Mouse (Mus musculus) heart, postnatal 0 days (tissue): ENCODE results near the gene Crlf3. TPM values are rescaled to one million over a fixed set of nuclear protein-coding genes. Genes with fewer than 3 reads are reported as not detected.
A peak's percentile ranks its signal among the peaks of the same experiment; 100 is the strongest.

ENCODE experiments used
- ATAC-seq: fragments of 200-750 bp; cut with Nextera tagmentation; 2 replicates; pipeline ENCODE4 v1.8.0; 2017; ENCODE audit warnings: low read depth, moderate number of reproducible peaks, moderate library complexity; ENCODE audit not compliant: insufficient read depth
- DNase-seq: peaks from one replicate; pipeline ENCODE4 v3.0.0-alpha.2; 2016; ENCODE audit warnings: low spot score
- H3K27ac ChIP-seq: fragments of 300-500 bp; sonication (generic); 2 replicates; pipeline ENCODE4 v1.5.1; 2014; ENCODE audit warnings: low read depth, mild to moderate bottlenecking
- H3K27me3 ChIP-seq: fragments of 300-500 bp; sonication (generic); 2 replicates; pipeline ENCODE4 v1.6.1; 2014; ENCODE audit warnings: low read length, mixed read lengths; ENCODE audit not compliant: control insufficient read depth, insufficient read depth
- H3K36me3 ChIP-seq: fragments of 300-500 bp; sonication (generic); replicated peaks from 2 replicates; pipeline ENCODE4 v1.6.1; 2014; ENCODE audit warnings: low read length, mixed read lengths; ENCODE audit not compliant: control insufficient read depth, insufficient read depth
- H3K4me1 ChIP-seq: fragments of 300-500 bp; sonication (generic); 2 replicates; pipeline ENCODE4 v1.6.1; 2014; ENCODE audit warnings: antibody characterized with exemption; ENCODE audit not compliant: control insufficient read depth, insufficient read depth
- H3K4me2 ChIP-seq: fragments of 300-500 bp; sonication (generic); 2 replicates; pipeline ENCODE4 v1.6.1; 2014; ENCODE audit warnings: low read depth, mild to moderate bottlenecking, low read length, moderate library complexity
- H3K4me3 ChIP-seq: fragments of 300-500 bp; sonication (generic); 2 replicates; pipeline ENCODE4 v1.5.1; 2014; ENCODE audit warnings: low read depth, low read length
- H3K9ac ChIP-seq: fragments of 300-500 bp; sonication (generic); replicated peaks from 2 replicates; pipeline ENCODE4 v1.6.1; 2014; ENCODE audit warnings: low read depth, low read length, mixed read lengths
- H3K9me3 ChIP-seq: fragments of 300-500 bp; sonication (generic); replicated peaks from 2 replicates; pipeline ENCODE4 v1.6.1; 2016; ENCODE audit warnings: low read length; ENCODE audit not compliant: control insufficient read depth
- CTCF ChIP-seq: IDR thresholded peaks from 2 replicates; pipeline ENCODE4 v1.5.1; 2016; ENCODE audit warnings: antibody characterized with exemption, control low read depth, low read depth
- EP300 ChIP-seq: IDR thresholded peaks from 2 replicates; pipeline ENCODE4 v1.6.1; 2016; ENCODE audit warnings: antibody characterized with exemption, low read depth
- WGBS: fragments of 180-500 bp; shearing (Covaris S2); extraction: QIAGEN DNeasy Blood & Tissue Kit; methylation state at CpG from one replicate; pipeline ENCODE4 v1.1.7; 2014; 5-methylcytosine and 5-hydroxymethylcytosine counted together
- polyA plus RNA-seq: library from polyadenylated mRNA; unstranded; fragments of >200 nt; fragmentation: Nextera tagmentation; extraction: Ambion mirVana; gene quantifications from 2 replicates; pipeline ENCODE4 v1.2.1, GENCODE M21; 2015
- total RNA-seq: library from RNA; depleted of rRNA; stranded (reverse); fragments of >200 nt; gene quantifications from 2 replicates; pipeline ENCODE4 v1.2.3, GENCODE M21; 2014; ENCODE audit warnings: low replicate concordance

Gene Crlf3
- total and polyA plus RNA-seq, 2 experiments from 2014 or later: 19.7 to 28.0 TPM

DNA sequence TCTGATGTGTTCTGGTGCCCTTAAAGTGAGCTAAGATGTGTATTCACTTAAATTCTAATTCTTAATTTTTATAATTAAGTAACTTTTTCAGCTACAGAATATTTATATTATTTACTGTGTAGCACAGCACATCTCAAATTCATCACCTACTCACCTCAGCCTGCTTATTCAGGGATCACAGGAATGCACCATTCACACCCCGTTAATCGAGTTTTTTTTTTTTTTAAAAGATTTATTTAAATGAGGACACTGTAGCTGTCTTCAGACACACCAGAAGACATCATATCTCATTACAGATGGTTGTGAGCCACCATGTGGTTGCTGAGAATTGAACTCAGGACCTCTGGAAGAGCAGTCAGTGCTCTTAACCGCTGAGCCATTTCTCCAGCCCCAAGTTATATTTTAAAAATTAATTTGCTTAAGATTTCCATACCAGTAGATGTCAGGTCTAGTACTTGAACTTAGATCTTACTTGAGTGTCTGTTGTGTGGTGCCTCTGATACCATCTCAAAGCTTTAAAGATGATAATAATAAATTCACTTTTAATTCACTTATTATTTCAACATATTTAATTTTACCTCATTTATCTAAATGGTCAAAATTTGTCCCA is 9.9 kb upstream of the Crlf3 start:
- peak overlapping the region; percentile 84 for H3K4me2 ChIP-seq
- H3K36me3 ChIP-seq: 0 out of 2 replicates have a peak, but pooled peaks cover 2% of the 10 kb centered on the region
- no peak overlapping the region for H3K27ac ChIP-seq
- H3K9me3 ChIP-seq: no peaks in the 10 kb centered on the region
- peak overlapping the region; percentile 84; the same call in 1 of the 2 replicates for H3K4me3 ChIP-seq
- ATAC-seq: no peak
- no peak for DNase-seq
- no peak overlapping the region for H3K9ac ChIP-seq
- H3K4me1 ChIP-seq: peaks cover 6% of the 10 kb centered on the region; the same call in 1 of the 2 replicates
- TF ChIP-seq CTCF: no peak
- TF ChIP-seq EP300: no peak
- H3K27me3 ChIP-seq: no peaks in the 10 kb centered on the region
- WGBS: 49% methylated on average over 3 of the region's 3 CpGs

DNA sequence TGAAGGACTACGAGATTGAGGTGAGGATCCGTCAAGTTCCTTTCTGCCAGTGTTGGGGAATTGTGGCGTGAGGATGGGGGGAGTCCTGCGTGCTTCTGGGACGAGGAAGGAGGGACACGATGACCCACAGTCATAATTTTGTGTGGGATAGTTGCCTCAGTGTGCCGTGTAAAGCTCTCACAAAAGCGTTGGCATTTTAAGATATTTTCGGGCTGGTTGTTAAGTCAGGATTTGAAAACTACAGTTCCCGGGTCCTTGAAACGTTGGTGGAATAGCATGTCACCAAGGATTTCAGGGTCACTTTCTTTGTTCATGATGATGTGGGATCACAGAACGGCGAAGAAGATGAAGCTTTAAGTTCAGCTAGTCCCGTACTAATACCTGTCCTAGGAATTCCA is 9.0 kb upstream of the Crlf3 start:
- TF ChIP-seq CTCF (no peak; the same call in 1 of the 2 replicates), EP300 (no peak)
- no peak overlapping the region for H3K27ac ChIP-seq

DNA sequence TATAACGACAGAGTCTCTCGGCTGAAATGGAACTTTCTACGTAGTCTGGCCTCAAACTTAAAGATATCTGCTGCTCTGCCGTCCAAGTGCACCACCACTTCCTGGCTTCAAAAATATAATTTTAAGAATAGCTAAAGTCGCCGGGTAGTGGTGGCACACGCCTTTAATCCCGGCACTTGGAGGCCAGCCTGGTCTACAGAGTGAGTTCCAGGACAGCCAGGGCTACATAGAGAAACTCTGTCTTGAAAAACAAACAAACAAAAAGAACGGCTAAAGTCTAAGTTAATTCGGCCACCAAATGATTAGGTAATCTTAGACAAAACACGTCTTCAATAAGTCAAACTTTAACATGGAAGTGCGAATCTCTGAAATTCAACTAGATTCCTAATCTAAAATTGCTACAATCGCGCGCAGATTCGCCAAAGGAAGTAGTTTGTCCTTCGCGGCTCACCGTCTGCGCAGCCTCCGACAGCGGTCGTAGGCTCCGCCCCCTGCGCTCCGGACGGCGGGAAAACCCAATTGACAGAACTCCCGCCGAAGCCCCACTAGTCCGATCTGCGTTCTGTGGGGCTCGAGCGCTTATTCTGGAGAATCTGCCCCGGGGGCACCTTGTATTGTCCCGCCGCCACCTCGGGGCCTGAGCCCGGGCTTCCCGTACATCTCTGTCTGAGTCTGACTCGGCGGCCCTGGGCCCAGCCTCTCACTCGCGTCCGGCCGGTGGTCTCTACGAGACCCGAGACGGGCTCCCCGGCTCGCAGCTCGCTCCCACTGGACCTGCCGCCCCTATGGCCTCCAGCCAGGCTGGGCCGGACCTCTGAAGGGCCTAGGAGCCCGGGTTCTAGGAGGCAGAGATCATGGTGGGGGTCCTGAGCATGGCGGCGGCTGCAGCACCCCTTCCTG is 8.4 kb upstream of the Crlf3 start, which contains the start of gene Atad5:
TSS of gene Atad5 (plus strand) at position 484 of the 900 bp plus-strand sequence.
- peak; percentile 82 for DNase-seq
- H3K4me3 ChIP-seq: peak within 1 kb of the TSS; percentile 84
- 3% methylated on average over 57 of the region's 57 CpGs for whole genome bisulfite sequencing

More for the DNA sequence above, 9.0 kb upstream of the Crlf3 start:
- Histone ChIP-seq H3K4me1 (peaks cover 6% of the 10 kb centered on the region; the same call in 1 of the 2 replicates), H3K9me3 (no peaks in the 10 kb centered on the region), H3K27me3 (no peaks in the 10 kb centered on the region), H3K9ac (peak overlapping the region; percentile 86), H3K4me2 (peak overlapping the region; percentile 84), H3K4me3 (peak overlapping the region; percentile 84), H3K36me3 (no peaks in the 10 kb centered on the region)
- 1% methylated on average over 14 of the region's 14 CpGs for WGBS
- DNase-seq (no peak), ATAC-seq (no peak)

DNA sequence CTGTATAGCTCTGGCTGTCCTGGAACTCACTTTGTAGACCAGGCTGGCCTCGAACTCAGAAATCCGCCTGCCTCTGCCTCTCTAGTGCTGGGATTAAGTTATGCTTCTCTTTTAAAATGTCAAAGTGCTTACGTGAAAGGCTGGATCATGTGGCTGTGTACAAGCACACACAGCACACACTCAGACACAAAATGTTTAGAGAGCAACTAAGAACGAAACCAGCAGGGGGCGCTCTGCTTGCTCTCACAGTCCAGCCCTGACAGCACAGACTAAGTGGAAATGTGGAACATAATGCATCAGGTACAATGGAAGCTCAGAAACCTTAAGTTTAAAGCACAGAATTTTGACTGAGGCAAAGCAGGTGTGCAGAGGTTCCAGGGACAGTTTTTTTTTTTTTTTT is 6.1 kb upstream of the Crlf3 start:
- H3K4me2 ChIP-seq: no peak overlapping the region
- TF ChIP-seq CTCF (peak; percentile 82), EP300 (no peak)
- ATAC-seq (peak; percentile 78), DNase-seq (peak; percentile 77)
- 15% methylated on average over 5 of the region's 5 CpGs for WGBS
- H3K4me1 ChIP-seq: peaks cover 6% of the 10 kb centered on the region; the same call in 1 of the 2 replicates
- no peaks in the 10 kb centered on the region for H3K27me3 ChIP-seq
- H3K9ac ChIP-seq: no peak overlapping the region
- no peak overlapping the region for H3K27ac ChIP-seq
- no peak overlapping the region for H3K4me3 ChIP-seq
- H3K36me3 ChIP-seq: no peaks in the 10 kb centered on the region
- H3K9me3 ChIP-seq: no peaks in the 10 kb centered on the region

More for the DNA sequence above, 8.4 kb upstream of the Crlf3 start, which contains the start of gene Atad5:
- no peak for TF ChIP-seq EP300
- TF ChIP-seq CTCF: no peak
- peak; percentile 82 for ATAC-seq
- no peak within 1 kb of the TSS for H3K27ac ChIP-seq
- peaks cover 6% of the 10 kb centered on the region; the same call in 1 of the 2 replicates for H3K4me1 ChIP-seq
- H3K9ac ChIP-seq: peak within 1 kb of the TSS; percentile 86
- no peaks in the 10 kb centered on the region for H3K36me3 ChIP-seq
- H3K9me3 ChIP-seq: no peaks in the 10 kb centered on the region
- H3K27me3 ChIP-seq: no peaks in the 10 kb centered on the region
- H3K4me2 ChIP-seq: peak within 1 kb of the TSS; percentile 84

DNA sequence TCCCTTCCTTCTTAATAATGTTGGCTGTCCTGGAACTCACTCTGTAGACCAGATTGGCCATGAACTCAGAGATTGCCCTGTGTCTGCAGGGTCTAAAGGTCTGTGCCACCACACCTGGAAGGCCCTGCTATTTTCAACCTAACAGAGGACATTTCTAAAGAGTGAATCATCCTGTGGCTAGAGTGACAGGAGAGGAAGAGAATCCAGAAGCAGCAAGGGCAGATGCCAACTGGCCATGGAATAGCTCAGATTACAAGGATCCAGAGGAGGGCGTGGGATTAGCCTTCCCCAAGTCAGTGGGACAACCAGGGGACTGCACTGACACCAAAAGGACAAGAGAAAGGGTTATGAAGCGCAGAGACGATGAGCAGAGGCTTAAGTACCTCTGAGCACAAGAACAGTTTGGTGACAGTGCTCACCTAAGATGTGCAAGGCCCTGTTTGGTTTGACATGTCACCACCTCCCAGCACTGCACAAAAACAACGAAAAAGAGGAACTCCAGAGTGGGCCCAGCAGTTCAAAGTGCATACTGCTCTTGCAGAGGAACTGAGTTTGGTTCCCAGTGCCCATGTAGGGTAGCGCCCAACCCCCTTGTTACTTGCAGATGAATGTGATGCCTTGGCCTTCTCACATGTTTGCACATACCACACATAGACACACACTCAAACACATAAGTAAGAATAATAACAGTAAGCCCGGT is 4.7 kb upstream of the Crlf3 start:
- TF ChIP-seq EP300 (no peak), CTCF (no peak)

More for the DNA sequence above, 4.7 kb upstream of the Crlf3 start:
- 67% methylated on average over 6 of the region's 6 CpGs for WGBS
- H3K27me3 ChIP-seq: no peaks in the 10 kb centered on the region
- H3K27ac ChIP-seq: no peak overlapping the region
- ATAC-seq (no peak), DNase-seq (no peak)
- no peaks in the 10 kb centered on the region for H3K36me3 ChIP-seq
- H3K4me2 ChIP-seq: no peak overlapping the region
- H3K4me1 ChIP-seq: peaks cover 6% of the 10 kb centered on the region; the same call in 1 of the 2 replicates
- no peaks in the 10 kb centered on the region for H3K9me3 ChIP-seq
- H3K4me3 ChIP-seq: no peak overlapping the region
- no peak overlapping the region for H3K9ac ChIP-seq
